Mouse (Mus musculus): ENCODE data around the gene Kcnn4. TPM values are rescaled to one million over a fixed set of nuclear protein-coding genes. Genes with fewer than 3 reads are reported as not detected.

The Kcnn4 gene
- total and polyA plus RNA-seq, 2 experiments from 2014 or later = 0.27 to 0.81 TPM

GRCm38 (mm10) chr7:24406528-24407344 is 36.7 kb downstream of the Kcnn4 start:
- Histone ChIP-seq H3K4me2 (ENCODE audit: low read depth, low read length, poor library complexity, severe bottlenecking) (no peak overlapping the region), H3K9ac (replicated peaks; ENCODE audit: low read length, poor library complexity, severe bottlenecking) (no peak overlapping the region), H3K4me1 (ENCODE audit: insufficient read depth, low read length) (no peaks in the 10 kb centered on the region), H3K27me3 (ENCODE audit: insufficient read depth, low read length) (no peaks in the 10 kb centered on the region), H3K4me3 (ENCODE audit: low read depth, low read length) (no peak overlapping the region), H3K36me3 (ENCODE audit: insufficient read depth, low read length) (peaks cover 26% of the 10 kb centered on the region), H3K9me3 (ENCODE audit: low read length) (no peaks in the 10 kb centered on the region), H3K27ac (ENCODE audit: low read depth, low read length) (peak overlapping the region; percentile 57; the same call in 1 of the 2 replicates)
- peak; percentile 87 for DNase-seq (ENCODE audit: low spot score)
- WGBS = 43% methylated on average over 5 of the region's 5 CpGs
- TF ChIP-seq CTCF (IDR thresholded peaks at IDR 0.05) = peak; percentile 81
- no peak for ATAC-seq (ENCODE audit: low FRiP score)

GRCm38 (mm10) chr7:24408186-24408585 is 38.1 kb downstream of the Kcnn4 start:
- DNase-seq (ENCODE audit: low spot score) = no peak
- Histone ChIP-seq H3K9me3 (ENCODE audit: low read length) (no peaks in the 10 kb centered on the region), H3K36me3 (ENCODE audit: insufficient read depth, low read length) (peaks cover 21% of the 10 kb centered on the region), H3K4me2 (ENCODE audit: low read depth, low read length, poor library complexity, severe bottlenecking) (no peak overlapping the region), H3K9ac (replicated peaks; ENCODE audit: low read length, poor library complexity, severe bottlenecking) (no peak overlapping the region), H3K27me3 (ENCODE audit: insufficient read depth, low read length) (no peaks in the 10 kb centered on the region), H3K4me3 (ENCODE audit: low read depth, low read length) (no peak overlapping the region), H3K27ac (ENCODE audit: low read depth, low read length) (no peak overlapping the region), H3K4me1 (ENCODE audit: insufficient read depth, low read length) (no peaks in the 10 kb centered on the region)
- WGBS = 95% methylated on average over 9 of the region's 9 CpGs
- TF ChIP-seq CTCF (IDR thresholded peaks at IDR 0.05) = no peak
- no peak for ATAC-seq (ENCODE audit: low FRiP score)

GRCm38 (mm10) chr7:24410123-24410522 is 40.1 kb downstream of the Kcnn4 start:
- Histone ChIP-seq H3K9me3 (ENCODE audit: low read length) (no peaks in the 10 kb centered on the region), H3K4me3 (ENCODE audit: low read depth, low read length) (no peak overlapping the region), H3K4me1 (ENCODE audit: insufficient read depth, low read length) (no peaks in the 10 kb centered on the region), H3K36me3 (ENCODE audit: insufficient read depth, low read length) (peaks cover 21% of the 10 kb centered on the region), H3K27ac (ENCODE audit: low read depth, low read length) (no peak overlapping the region), H3K4me2 (ENCODE audit: low read depth, low read length, poor library complexity, severe bottlenecking) (no peak overlapping the region), H3K9ac (replicated peaks; ENCODE audit: low read length, poor library complexity, severe bottlenecking) (no peak overlapping the region), H3K27me3 (ENCODE audit: insufficient read depth, low read length) (no peaks in the 10 kb centered on the region)
- no peak for TF ChIP-seq CTCF (IDR thresholded peaks at IDR 0.05)
- ATAC-seq (ENCODE audit: low FRiP score) (no peak), DNase-seq (ENCODE audit: low spot score) (no peak)
- WGBS = 91% methylated on average over 6 of the region's 6 CpGs

GRCm38 (mm10) chr7:24410831-24411230 is 40.8 kb downstream of the Kcnn4 start:
- H3K9ac ChIP-seq (replicated peaks; ENCODE audit: low read length, poor library complexity, severe bottlenecking) = no peak overlapping the region
- no peak overlapping the region for H3K27ac ChIP-seq (ENCODE audit: low read depth, low read length)
- no peak for TF ChIP-seq CTCF (IDR thresholded peaks at IDR 0.05)
- ATAC-seq (ENCODE audit: low FRiP score) (no peak), DNase-seq (ENCODE audit: low spot score) (no peak)
- H3K4me3 ChIP-seq (ENCODE audit: low read depth, low read length) = no peak overlapping the region
- no peaks in the 10 kb centered on the region for H3K4me1 ChIP-seq (ENCODE audit: insufficient read depth, low read length)
- H3K4me2 ChIP-seq (ENCODE audit: low read depth, low read length, poor library complexity, severe bottlenecking) = no peak overlapping the region
- 94% methylated on average over 3 of the region's 3 CpGs for WGBS
- no peaks in the 10 kb centered on the region for H3K27me3 ChIP-seq (ENCODE audit: insufficient read depth, low read length)
- H3K9me3 ChIP-seq (ENCODE audit: low read length) = no peaks in the 10 kb centered on the region
- H3K36me3 ChIP-seq (ENCODE audit: insufficient read depth, low read length) = peaks cover 14% of the 10 kb centered on the region

GRCm38 (mm10) chr7:24413630-24414029 is 43.6 kb downstream of the Kcnn4 start:
- H3K4me1 ChIP-seq (ENCODE audit: insufficient read depth, low read length) = no peaks in the 10 kb centered on the region
- no peak overlapping the region for H3K4me2 ChIP-seq (ENCODE audit: low read depth, low read length, poor library complexity, severe bottlenecking)
- no peak overlapping the region for H3K27ac ChIP-seq (ENCODE audit: low read depth, low read length)
- H3K9ac ChIP-seq (replicated peaks; ENCODE audit: low read length, poor library complexity, severe bottlenecking) = no peak overlapping the region
- TF ChIP-seq CTCF (IDR thresholded peaks at IDR 0.05) = no peak
- H3K36me3 ChIP-seq (ENCODE audit: insufficient read depth, low read length) = peaks cover 14% of the 10 kb centered on the region
- H3K4me3 ChIP-seq (ENCODE audit: low read depth, low read length) = no peak overlapping the region
- DNase-seq (ENCODE audit: low spot score) (no peak), ATAC-seq (ENCODE audit: low FRiP score) (no peak)
- H3K27me3 ChIP-seq (ENCODE audit: insufficient read depth, low read length) = no peaks in the 10 kb centered on the region
- whole genome bisulfite sequencing = 89% methylated on average over 2 of the region's 3 CpGs
- H3K9me3 ChIP-seq (ENCODE audit: low read length) = no peaks in the 10 kb centered on the region

- no peak for TF ChIP-seq CTCF (IDR thresholded peaks at IDR 0.05)
- no peaks in the 10 kb centered on the region for H3K9me3 ChIP-seq (ENCODE audit: low read length)
- H3K27ac ChIP-seq (ENCODE audit: low read depth, low read length) = no peak overlapping the region
- no peaks in the 10 kb centered on the region for H3K27me3 ChIP-seq (ENCODE audit: insufficient read depth, low read length)
- no peak overlapping the region for H3K9ac ChIP-seq (replicated peaks; ENCODE audit: low read length, poor library complexity, severe bottlenecking)
- no peak overlapping the region for H3K4me2 ChIP-seq (ENCODE audit: low read depth, low read length, poor library complexity, severe bottlenecking)
- no peak overlapping the region for H3K4me3 ChIP-seq (ENCODE audit: low read depth, low read length)
- no peak for ATAC-seq (ENCODE audit: low FRiP score)
- peaks cover 12% of the 10 kb centered on the region for H3K36me3 ChIP-seq (ENCODE audit: insufficient read depth, low read length)
- H3K4me1 ChIP-seq (ENCODE audit: insufficient read depth, low read length) = no peaks in the 10 kb centered on the region
- DNase-seq (ENCODE audit: low spot score) = no peak
- WGBS = 89% methylated on average over 7 of the region's 7 CpGs
These were observed 45.2 kb downstream of the Kcnn4 start for GRCm38 (mm10) chr7:24415261-24415660.

All from midbrain, postnatal 0 days (tissue).